Mouse (Mus musculus) lung, adult 2 months (tissue): Measurements from ENCODE around the gene Tectb.

Source experiments
- CTCF ChIP-seq: fragments of 200-500 bp; IDR thresholded peaks from 2 replicates; pipeline ENCODE4 v1.5.1; 2011; ENCODE audit warnings: mild to moderate bottlenecking, low read length, control low read depth; ENCODE audit not compliant: insufficient read depth
- POLR2A ChIP-seq: fragments of 200-500 bp; IDR thresholded peaks from 2 replicates; pipeline ENCODE4 v1.6.1; 2011; ENCODE audit warnings: low read depth, mild to moderate bottlenecking, control low read depth, low read length, borderline replicate concordance; ENCODE audit errors: extremely low read depth

DNA sequence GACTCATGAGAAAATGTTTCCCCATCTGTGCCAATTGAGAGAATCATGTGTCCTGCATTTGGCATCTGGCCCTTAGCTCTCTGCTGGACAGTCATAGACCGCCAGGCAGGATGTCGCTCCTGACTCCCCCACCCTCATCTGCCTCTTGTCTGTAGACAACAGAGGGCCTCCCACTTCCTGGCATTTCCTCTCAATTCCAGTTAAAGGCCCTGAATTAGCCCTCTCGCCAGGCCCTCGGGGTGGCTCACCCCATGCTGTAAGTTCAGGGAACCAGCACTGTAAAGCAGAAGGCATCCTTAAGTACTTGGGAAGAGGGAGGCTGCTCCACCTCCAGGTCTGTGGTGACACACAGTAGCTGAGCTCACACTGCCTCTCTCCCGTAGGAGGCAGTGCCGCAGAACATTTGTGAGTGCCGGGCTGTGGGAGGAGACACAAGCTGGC, 64.3 kb downstream of the Tectb start:
- peak; percentile 68; the same call in 1 of the 2 replicates for TF ChIP-seq CTCF
- peak; percentile 40; the same call in 1 of the 2 replicates for TF ChIP-seq POLR2A
